Mouse (Mus musculus): ENCODE measurements around the gene Gnas.

- TF ChIP-seq POLR2A (IDR thresholded peaks at IDR 0.05; ENCODE audit: low read depth, low read length) (no peak), CTCF (IDR thresholded peaks at IDR 0.05; ENCODE audit: extremely low read depth, insufficient read depth, insufficient read length, insufficient replicate concordance) (no peak)
Observed at GRCm38 (mm10) chr2:174330616-174331191, 46.6 kb downstream of the Gnas start.
